Mouse (Mus musculus) hindbrain, embryonic 15.5 days (tissue): Measurements from ENCODE around the gene Gm17428. TPM values are rescaled to one million over a fixed set of nuclear protein-coding genes. Genes with fewer than 3 reads are reported as not detected.

ENCODE experiments used
- ATAC-seq: fragments of 200-750 bp; cut with Nextera tagmentation; 2 replicates; pipeline ENCODE4 v1.8.0; 2017; ENCODE audit warnings: low read depth, moderate number of reproducible peaks, moderate TSS enrichment; ENCODE audit not compliant: low FRiP score
- H3K27ac ChIP-seq: fragments of 300-500 bp; sonication (generic); replicated peaks from 2 replicates; pipeline ENCODE4 v1.5.1; 2015; ENCODE audit warnings: mild to moderate bottlenecking, inconsistent platforms
- H3K27me3 ChIP-seq: fragments of 300-500 bp; sonication (generic); 2 replicates; pipeline ENCODE4 v1.6.1; 2015; ENCODE audit warnings: control low read depth, inconsistent platforms
- H3K36me3 ChIP-seq: fragments of 300-500 bp; sonication (generic); 2 replicates; pipeline ENCODE4 v1.6.1; 2015; ENCODE audit warnings: control low read depth, inconsistent platforms
- H3K4me1 ChIP-seq: fragments of 300-500 bp; sonication (generic); replicated peaks from 2 replicates; pipeline ENCODE4 v1.6.1; 2015; ENCODE audit warnings: control low read depth, inconsistent platforms
- H3K4me2 ChIP-seq: fragments of 300-500 bp; sonication (generic); 2 replicates; pipeline ENCODE4 v1.6.1; 2015; ENCODE audit warnings: moderate library complexity, mild to moderate bottlenecking, inconsistent platforms
- H3K4me3 ChIP-seq: fragments of 300-500 bp; sonication (generic); 2 replicates; pipeline ENCODE4 v1.5.1; 2015; ENCODE audit warnings: mild to moderate bottlenecking, inconsistent platforms
- H3K9ac ChIP-seq: fragments of 300-500 bp; sonication (generic); 2 replicates; pipeline ENCODE4 v1.6.1; 2015; ENCODE audit warnings: inconsistent platforms
- H3K9me3 ChIP-seq: fragments of 300-500 bp; sonication (generic); 2 replicates; pipeline ENCODE4 v1.6.1; 2016; ENCODE audit warnings: control low read depth, inconsistent platforms
- WGBS: fragments of 180-500 bp; shearing (Covaris S2); methylation state at CpG from one replicate; pipeline ENCODE4 v1.1.7; 2015; 5-methylcytosine and 5-hydroxymethylcytosine counted together
- polyA plus RNA-seq: library from polyadenylated mRNA; unstranded; fragments of >200 nt; fragmentation: Nextera tagmentation; extraction: Ambion mirVana; gene quantifications from 2 replicates; pipeline ENCODE4 v1.2.1, GENCODE M21; 2015

Gm17428 gene
- polyA plus RNA-seq, 1 experiment from 2014 or later = not detected

DNA sequence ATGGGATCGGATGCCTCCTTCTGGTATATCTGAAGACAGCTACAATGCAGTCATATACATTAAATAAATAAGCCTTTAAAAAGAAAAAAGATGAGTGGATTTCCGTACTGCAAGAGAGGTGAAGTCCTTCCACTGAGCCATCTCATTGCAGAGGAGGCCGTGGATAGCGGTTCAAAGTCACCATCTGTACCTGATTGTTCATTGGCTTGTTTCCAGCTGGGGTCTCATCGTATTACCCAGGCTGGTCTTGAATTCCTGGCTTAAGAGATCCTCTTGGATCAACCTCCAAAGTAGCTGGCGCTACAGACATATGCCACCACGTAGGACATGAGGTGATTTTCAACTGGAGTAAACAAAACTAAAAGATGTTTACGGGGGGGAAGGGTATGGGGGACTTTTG, 29.2 kb downstream of the Gm17428 start:
- Histone ChIP-seq H3K9me3 (no peaks in the 10 kb centered on the region), H3K4me2 (no peak overlapping the region), H3K4me1 (0 out of 2 replicates have a peak, but pooled peaks cover 6% of the 10 kb centered on the region), H3K36me3 (no peaks in the 10 kb centered on the region), H3K27me3 (no peaks in the 10 kb centered on the region), H3K9ac (no peak overlapping the region), H3K27ac (no peak overlapping the region), H3K4me3 (no peak overlapping the region)
- 84% methylated on average over 8 of the region's 8 CpGs for WGBS
- no peak for ATAC-seq

DNA sequence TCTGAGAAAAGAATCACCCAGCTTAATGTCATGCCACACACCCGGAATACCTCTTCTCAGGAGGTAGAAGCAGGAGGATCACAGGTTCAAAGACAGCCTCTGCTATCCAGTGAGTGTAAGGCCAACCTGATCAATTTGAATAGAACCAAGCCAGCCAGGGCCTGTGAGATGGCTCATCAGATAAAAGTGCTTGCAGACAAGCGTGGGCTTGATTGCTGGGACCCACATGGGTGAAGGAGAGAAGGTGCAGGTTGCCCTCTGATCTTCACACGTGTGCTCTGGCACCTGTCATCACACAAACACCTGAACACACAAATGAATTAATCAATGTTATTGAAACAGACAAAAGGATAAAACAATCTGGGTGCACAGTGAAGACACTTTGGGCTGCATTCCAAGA, 29.8 kb downstream of the Gm17428 start:
- Histone ChIP-seq H3K36me3 (no peaks in the 10 kb centered on the region), H3K4me3 (no peak overlapping the region), H3K27ac (no peak overlapping the region), H3K4me1 (0 out of 2 replicates have a peak, but pooled peaks cover 6% of the 10 kb centered on the region), H3K9ac (no peak overlapping the region), H3K4me2 (no peak overlapping the region), H3K9me3 (no peaks in the 10 kb centered on the region), H3K27me3 (no peaks in the 10 kb centered on the region)
- 70% methylated on average over 3 of the region's 3 CpGs for WGBS
- no peak for ATAC-seq

DNA sequence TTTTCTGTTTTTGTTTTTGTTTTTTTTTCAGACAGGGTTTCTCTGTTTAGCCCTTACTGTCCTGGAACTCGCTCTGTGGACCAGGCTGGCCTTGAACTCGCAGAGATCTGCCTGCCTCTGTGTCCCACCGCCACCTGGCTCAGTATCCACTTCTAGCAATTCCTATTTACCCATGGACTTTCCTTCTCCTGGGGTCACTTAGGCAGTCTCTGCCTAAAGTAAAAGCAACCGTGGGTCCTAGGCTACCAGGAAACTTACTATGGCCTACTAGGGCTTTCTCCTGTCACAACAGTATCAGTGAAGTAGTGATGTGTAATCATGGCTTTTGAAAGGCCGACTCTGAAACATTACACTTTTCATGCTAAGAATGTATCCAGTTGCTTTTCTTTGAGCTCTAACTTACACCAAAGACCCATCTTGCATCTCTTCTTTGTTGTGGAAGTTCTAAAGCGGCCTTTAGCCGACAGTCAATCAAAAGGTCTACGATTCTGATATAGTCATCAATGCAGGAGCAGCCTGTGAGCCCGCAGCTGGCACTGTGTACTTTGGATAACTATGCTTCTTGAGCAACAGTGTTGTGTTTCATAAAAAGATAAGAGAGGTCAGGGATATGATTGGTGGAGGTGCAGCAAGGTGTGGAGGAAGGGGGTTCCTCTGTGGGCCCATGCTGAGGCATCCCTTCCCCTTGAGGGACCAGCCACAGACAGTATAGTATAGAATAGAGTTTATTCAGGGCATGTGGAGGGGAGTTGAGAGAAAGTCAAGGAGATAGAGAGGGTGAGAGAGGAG, 30.6 kb downstream of the Gm17428 start:
- Histone ChIP-seq H3K4me1 (0 out of 2 replicates have a peak, but pooled peaks cover 6% of the 10 kb centered on the region), H3K4me2 (no peak overlapping the region), H3K27me3 (no peaks in the 10 kb centered on the region), H3K9ac (no peak overlapping the region), H3K4me3 (no peak overlapping the region), H3K9me3 (no peaks in the 10 kb centered on the region), H3K36me3 (no peaks in the 10 kb centered on the region), H3K27ac (no peak overlapping the region)
- WGBS = 91% methylated on average over 9 of the region's 9 CpGs
- ATAC-seq = no peak

DNA sequence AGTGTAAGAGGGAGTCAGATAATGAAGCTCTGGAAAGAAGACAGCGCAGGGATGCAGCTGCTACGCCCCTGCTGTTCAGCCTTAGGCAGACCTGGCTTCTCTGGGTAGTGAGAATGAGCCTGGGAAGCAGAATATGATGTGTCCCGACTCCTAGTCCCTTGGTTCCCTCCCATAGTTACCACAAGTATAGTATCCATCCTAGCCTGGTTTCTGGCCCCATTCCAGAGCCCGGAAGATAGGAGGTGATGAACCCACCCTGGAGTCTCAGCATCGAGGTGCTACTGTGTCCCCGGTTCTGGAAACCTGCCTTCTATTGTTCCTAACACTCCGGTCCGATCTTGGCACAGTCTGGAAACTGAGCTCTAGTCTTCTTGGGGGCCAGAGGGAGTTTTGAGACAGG, 31.7 kb downstream of the Gm17428 start:
- Histone ChIP-seq H3K9me3 (no peaks in the 10 kb centered on the region), H3K4me2 (no peak overlapping the region), H3K27me3 (no peaks in the 10 kb centered on the region), H3K27ac (no peak overlapping the region), H3K4me1 (0 out of 2 replicates have a peak, but pooled peaks cover 6% of the 10 kb centered on the region), H3K9ac (no peak overlapping the region), H3K36me3 (no peaks in the 10 kb centered on the region), H3K4me3 (no peak overlapping the region)
- ATAC-seq = no peak
- WGBS = 76% methylated on average over 8 of the region's 8 CpGs

DNA sequence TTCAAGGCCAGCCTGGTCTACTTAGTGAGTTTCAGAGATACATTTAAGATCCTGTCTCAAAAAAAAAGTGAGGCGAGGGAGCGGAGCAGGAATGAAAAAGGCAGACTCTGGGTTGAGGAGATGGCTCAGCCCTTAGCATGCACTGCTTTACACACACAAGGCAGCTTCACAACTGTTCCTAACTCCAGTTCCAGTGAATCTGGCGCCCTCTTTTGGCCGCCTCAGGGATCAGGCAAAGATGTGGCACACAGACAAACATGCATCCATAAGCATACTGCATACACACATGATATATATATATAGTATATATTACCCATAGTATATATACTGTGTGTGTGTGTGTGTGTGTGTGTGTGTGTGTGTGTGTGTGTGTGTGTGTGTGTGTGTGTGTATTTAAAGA, 34.4 kb downstream of the Gm17428 start:
- H3K9ac ChIP-seq = no peak overlapping the region
- peaks cover 7% of the 10 kb centered on the region for H3K4me1 ChIP-seq
- 55% methylated on average over 4 of the region's 4 CpGs for WGBS
- no peaks in the 10 kb centered on the region for H3K9me3 ChIP-seq
- no peak overlapping the region for H3K4me3 ChIP-seq
- H3K36me3 ChIP-seq = no peaks in the 10 kb centered on the region
- no peak for ATAC-seq
- no peaks in the 10 kb centered on the region for H3K27me3 ChIP-seq
- H3K4me2 ChIP-seq = no peak overlapping the region
- no peak overlapping the region for H3K27ac ChIP-seq

DNA sequence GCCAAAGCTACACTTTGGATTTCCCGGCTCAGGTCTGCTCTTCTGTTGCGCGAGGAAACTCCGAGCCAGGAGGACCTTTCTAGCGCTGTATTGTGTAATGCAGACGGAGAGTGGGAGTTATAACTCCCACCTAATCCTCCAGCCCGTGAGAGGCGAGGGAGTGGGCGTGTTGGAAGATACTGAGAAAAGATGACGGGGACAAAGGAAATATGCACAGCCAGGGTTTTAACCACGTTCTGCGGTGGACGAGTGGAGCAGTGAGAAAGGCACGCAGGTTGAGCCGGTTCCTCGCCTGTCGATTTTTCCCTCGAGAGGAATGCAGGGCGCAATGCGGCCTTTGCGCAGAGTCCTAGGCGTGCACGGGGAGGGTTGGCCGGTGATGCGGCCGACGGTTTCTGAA, 37.9 kb downstream of the Gm17428 start:
- peak; percentile 69 for ATAC-seq
- WGBS = under 1% methylated on average over 27 of the region's 27 CpGs
- H3K36me3 ChIP-seq = 0 out of 2 replicates have a peak, but pooled peaks cover 11% of the 10 kb centered on the region
- peak overlapping the region; percentile 57 for H3K4me2 ChIP-seq
- peak overlapping the region; percentile 90 for H3K27ac ChIP-seq
- peak overlapping the region; percentile 41 for H3K4me3 ChIP-seq
- H3K27me3 ChIP-seq = no peaks in the 10 kb centered on the region
- H3K4me1 ChIP-seq = peaks cover 7% of the 10 kb centered on the region
- no peaks in the 10 kb centered on the region for H3K9me3 ChIP-seq
- peak overlapping the region; percentile 53 for H3K9ac ChIP-seq

DNA sequence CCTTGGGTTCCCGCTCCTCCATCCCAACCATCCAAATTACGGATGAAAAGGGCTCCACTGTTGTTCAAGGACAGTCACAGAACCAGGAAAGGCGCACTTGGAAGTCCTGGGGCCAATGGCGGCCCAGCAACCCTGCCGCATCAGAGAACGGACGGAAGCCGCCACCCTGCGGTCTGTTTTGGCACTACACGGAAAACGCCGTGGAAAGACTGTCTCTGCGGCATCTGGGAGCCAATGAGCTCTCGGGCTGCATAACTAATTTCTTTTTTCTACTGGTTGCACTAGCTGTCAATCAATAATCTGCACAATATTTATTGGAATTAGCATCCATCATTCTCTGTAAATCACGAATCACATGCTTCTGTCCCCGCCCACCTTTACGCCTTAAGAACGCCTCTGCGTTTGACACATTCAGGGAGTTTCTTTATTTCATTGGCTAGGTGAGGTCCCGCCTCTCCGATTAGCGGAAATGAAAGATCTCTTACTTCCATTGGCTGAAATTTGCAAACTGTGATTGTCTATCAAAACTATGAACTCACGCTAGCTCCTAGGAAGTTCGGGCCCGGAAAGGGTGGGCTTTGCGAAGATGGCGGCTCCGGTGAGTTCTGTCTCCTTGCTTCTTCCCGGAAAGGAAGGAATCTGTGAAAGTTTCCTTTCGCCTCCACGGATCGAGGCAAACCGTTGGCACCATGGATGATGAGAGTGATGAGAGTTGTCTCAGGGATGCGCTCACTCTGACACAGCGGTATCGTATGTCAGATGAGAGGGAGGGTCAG, 38.4 kb downstream of the Gm17428 start, which contains the start of gene Ngdn:
Gene Ngdn, plus strand, starts transcription at position 464 of the 776 bp plus-strand sequence.
- peak within 1 kb of the TSS; percentile 78 for H3K4me2 ChIP-seq
- peak within 1 kb of the TSS; percentile 61 for H3K9ac ChIP-seq
- H3K4me1 ChIP-seq = peaks cover 7% of the 10 kb centered on the region
- 0 out of 2 replicates have a peak, but pooled peaks cover 11% of the 10 kb centered on the region for H3K36me3 ChIP-seq
- ATAC-seq = peak; percentile 98
- H3K9me3 ChIP-seq = no peaks in the 10 kb centered on the region
- WGBS = under 1% methylated on average over 36 of the region's 36 CpGs
- H3K27me3 ChIP-seq = no peaks in the 10 kb centered on the region
- H3K4me3 ChIP-seq = peak within 1 kb of the TSS; percentile 60
- H3K27ac ChIP-seq = peak within 1 kb of the TSS; percentile 90

DNA sequence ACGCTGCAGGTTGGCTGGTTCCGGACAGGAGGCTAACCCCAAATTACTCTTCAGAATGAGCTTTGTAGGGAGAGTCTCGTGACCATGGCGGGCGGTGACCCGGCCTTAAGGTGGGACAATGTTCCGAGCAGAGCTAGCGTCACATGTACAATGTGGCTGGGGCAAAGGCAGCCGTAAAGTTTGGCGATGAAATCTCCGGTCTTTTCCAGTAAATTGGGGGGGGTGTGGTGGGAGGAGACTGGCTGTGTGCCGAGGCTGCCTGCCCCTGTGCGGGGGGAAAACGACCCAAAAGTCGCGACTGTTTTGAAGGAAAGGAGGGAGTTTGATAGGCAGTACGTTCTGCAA, 39.0 kb downstream of the Gm17428 start:
- Histone ChIP-seq H3K4me2 (peak overlapping the region; percentile 78), H3K27me3 (no peaks in the 10 kb centered on the region), H3K9ac (peak overlapping the region; percentile 61), H3K4me3 (peak overlapping the region; percentile 60), H3K36me3 (0 out of 2 replicates have a peak, but pooled peaks cover 13% of the 10 kb centered on the region), H3K9me3 (no peaks in the 10 kb centered on the region), H3K4me1 (peaks cover 7% of the 10 kb centered on the region), H3K27ac (peak overlapping the region; percentile 73)
- WGBS = 0% methylated on average over 17 of the region's 17 CpGs
- no peak; the same call in 1 of the 2 replicates for ATAC-seq

DNA sequence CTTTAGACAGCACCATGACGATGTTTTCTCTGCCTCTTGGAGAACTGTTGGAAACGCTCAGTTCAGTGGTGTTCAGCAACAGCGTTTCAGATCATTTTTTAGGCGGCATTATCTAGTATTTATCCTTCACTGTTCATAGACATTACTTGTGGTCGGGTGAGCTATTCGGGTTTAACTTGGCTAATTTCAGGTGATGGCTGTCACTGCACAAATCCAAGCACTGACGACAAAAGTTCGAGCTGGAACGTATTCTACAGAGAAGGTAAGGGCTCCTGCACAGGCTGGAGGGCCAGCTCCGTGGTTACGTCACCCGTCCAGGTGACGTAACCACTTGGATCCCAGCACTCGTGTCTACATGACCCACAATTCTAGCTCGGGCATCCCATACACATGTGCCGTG, 40.1 kb downstream of the Gm17428 start:
- Histone ChIP-seq H3K36me3 (peaks cover 22% of the 10 kb centered on the region), H3K4me1 (peaks cover 7% of the 10 kb centered on the region), H3K27ac (no peak overlapping the region), H3K27me3 (no peaks in the 10 kb centered on the region), H3K9ac (no peak overlapping the region), H3K4me3 (no peak overlapping the region), H3K9me3 (no peaks in the 10 kb centered on the region), H3K4me2 (no peak overlapping the region)
- WGBS = 92% methylated on average over 16 of the region's 16 CpGs
- ATAC-seq = no peak

DNA sequence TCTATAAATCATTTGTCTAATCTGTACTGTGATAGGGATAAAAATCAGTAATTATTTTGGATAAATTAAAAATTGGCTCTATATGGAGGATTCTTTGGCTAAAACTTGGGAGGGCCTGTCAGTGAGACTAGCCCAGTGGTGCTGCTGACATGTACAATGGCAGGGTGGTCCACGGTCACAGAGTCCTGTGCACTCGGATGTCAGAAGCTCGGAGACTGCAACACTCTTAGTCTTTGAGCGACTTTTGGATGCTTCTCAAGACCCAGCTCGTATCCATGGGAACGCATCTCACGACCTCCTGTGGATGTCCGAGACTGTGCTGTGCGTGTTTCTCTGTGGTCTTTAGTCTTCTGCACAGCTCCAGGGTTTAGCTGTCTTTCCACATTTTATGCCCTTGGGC, 43.7 kb downstream of the Gm17428 start:
- peaks cover 4% of the 10 kb centered on the region; the same call in 1 of the 2 replicates for H3K4me1 ChIP-seq
- ATAC-seq = no peak
- WGBS = 35% methylated on average over 9 of the region's 9 CpGs
- no peak overlapping the region for H3K27ac ChIP-seq
- H3K27me3 ChIP-seq = no peaks in the 10 kb centered on the region
- no peaks in the 10 kb centered on the region for H3K9me3 ChIP-seq
- no peak overlapping the region for H3K9ac ChIP-seq
- no peak overlapping the region for H3K4me3 ChIP-seq
- no peak overlapping the region for H3K4me2 ChIP-seq
- peaks cover 45% of the 10 kb centered on the region for H3K36me3 ChIP-seq

DNA sequence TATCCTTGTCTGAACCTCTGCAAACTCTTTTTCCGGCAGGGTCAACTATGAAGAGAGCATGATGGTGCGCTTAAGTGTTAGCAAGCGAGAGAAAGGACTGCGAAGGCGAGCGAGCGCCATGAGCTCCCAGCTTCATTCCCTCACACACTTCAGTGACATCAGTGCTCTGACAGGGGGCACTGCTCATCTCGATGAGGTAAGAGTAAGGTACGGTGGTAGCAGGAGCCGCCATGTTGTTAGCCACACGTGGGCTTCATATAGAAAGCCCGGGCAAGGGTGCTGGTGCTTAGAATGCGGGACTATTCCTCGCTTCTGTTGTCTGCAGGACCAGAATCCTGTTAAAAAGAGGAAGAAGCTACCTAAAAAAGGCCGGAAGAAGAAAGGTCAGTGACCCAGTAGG, 46.3 kb downstream of the Gm17428 start:
- no peak overlapping the region for H3K4me3 ChIP-seq
- H3K9me3 ChIP-seq = no peaks in the 10 kb centered on the region
- no peak overlapping the region for H3K4me2 ChIP-seq
- no peak for ATAC-seq
- WGBS = 93% methylated on average over 15 of the region's 15 CpGs
- no peaks in the 10 kb centered on the region for H3K27me3 ChIP-seq
- H3K27ac ChIP-seq = no peak overlapping the region
- H3K9ac ChIP-seq = no peak overlapping the region
- peaks cover 40% of the 10 kb centered on the region for H3K36me3 ChIP-seq
- peaks cover 13% of the 10 kb centered on the region for H3K4me1 ChIP-seq

DNA sequence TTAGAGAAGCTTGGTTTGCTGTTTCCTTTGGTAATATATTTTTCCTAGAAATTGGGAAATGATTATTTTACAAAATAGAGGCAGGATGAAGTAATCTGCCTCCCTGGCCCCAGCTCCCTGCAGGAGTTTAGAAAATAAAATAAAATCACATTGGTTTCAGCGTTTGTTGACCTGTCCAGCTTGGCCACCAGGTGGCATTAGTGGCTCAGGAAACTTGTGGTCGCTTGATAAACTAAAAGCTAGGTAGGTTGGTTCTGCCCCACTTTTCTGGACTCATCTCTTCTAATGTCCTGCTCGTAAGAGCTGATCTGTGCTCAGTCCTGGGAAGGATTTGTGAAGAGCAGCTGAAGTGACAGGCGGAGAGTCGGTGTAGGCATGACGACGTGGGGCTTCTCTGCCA, 47.5 kb downstream of the Gm17428 start:
- no peak for ATAC-seq

More for the DNA sequence above, 47.5 kb downstream of the Gm17428 start:
- no peak overlapping the region for H3K4me2 ChIP-seq
- H3K27ac ChIP-seq = no peak overlapping the region
- H3K9me3 ChIP-seq = no peaks in the 10 kb centered on the region
- WGBS = 62% methylated on average over 7 of the region's 7 CpGs
- H3K4me3 ChIP-seq = no peak overlapping the region
- peaks cover 34% of the 10 kb centered on the region for H3K36me3 ChIP-seq
- H3K4me1 ChIP-seq = peaks cover 25% of the 10 kb centered on the region
- no peaks in the 10 kb centered on the region for H3K27me3 ChIP-seq
- H3K9ac ChIP-seq = no peak overlapping the region
